Mouse (Mus musculus) cerebellum, postnatal 36 days (tissue): ENCODE data around the gene Cit.
A peak's percentile ranks its signal among the peaks of the same experiment; 100 is the strongest.

Experiments
- DNase-seq, 2 experiments: peaks; one replicate each; pipeline ENCODE4 v3.0.0; 2021 to 2022; ENCODE audit warnings: mixed read lengths in 2 of 2

The Cit gene

GRCm38 (mm10) chr5:116016542-116016941 is 171.5 kb downstream of the Cit start:
- DNase-seq, result no peak

- DNase-seq, result no peak
Measured at GRCm38 (mm10) chr5:116017391-116017790, 172.3 kb downstream of the Cit start.

- no peak for DNase-seq
Measured at GRCm38 (mm10) chr5:116018196-116018595, 173.1 kb downstream of the Cit start.

- no peak for DNase-seq
Measured at GRCm38 (mm10) chr5:116018784-116019183, 173.7 kb downstream of the Cit start.

- no peak for DNase-seq
Measured at GRCm38 (mm10) chr5:116019371-116019770, 174.3 kb downstream of the Cit start.

- no peak for DNase-seq
Measured at GRCm38 (mm10) chr5:116021552-116021951, 176.5 kb downstream of the Cit start.

- no peak for DNase-seq
Measured at GRCm38 (mm10) chr5:116022131-116022530, 177.1 kb downstream of the Cit start.

- no peak for DNase-seq
Measured at GRCm38 (mm10) chr5:116022658-116023200, 177.7 kb downstream of the Cit start.

GRCm38 (mm10) chr5:116023251-116023661 is 178.2 kb downstream of the Cit start:
- no peak for DNase-seq

GRCm38 (mm10) chr5:116023821-116024284 is 178.8 kb downstream of the Cit start:
- DNase-seq, result no peak

GRCm38 (mm10) chr5:116024327-116024739 is 179.3 kb downstream of the Cit start, which contains the start of gene Prkab1:
Gene Prkab1 (minus strand): TSS chr5:116024508.
- peak; percentile 86 to 89 for DNase-seq

GRCm38 (mm10) chr5:116026107-116026506 is 181.0 kb downstream of the Cit start:
- DNase-seq, result no peak

- DNase-seq, result no peak
Measured at GRCm38 (mm10) chr5:116026561-116026960, 181.5 kb downstream of the Cit start.

GRCm38 (mm10) chr5:116029071-116029470 is 184.0 kb downstream of the Cit start:
- DNase-seq, result no peak

GRCm38 (mm10) chr5:116030566-116031189 is 185.6 kb downstream of the Cit start:
- DNase-seq, result no peak

- peak; percentile 58 to 60 for DNase-seq
Measured at GRCm38 (mm10) chr5:116031190-116031577, 186.1 kb downstream of the Cit start.

- no peak for DNase-seq
Measured at GRCm38 (mm10) chr5:116036465-116036864, 191.4 kb downstream of the Cit start.

GRCm38 (mm10) chr5:116037731-116038130 is 192.7 kb downstream of the Cit start:
- DNase-seq, result no peak

GRCm38 (mm10) chr5:116039706-116040105 is 194.6 kb downstream of the Cit start:
- no peak for DNase-seq

- DNase-seq, result no peak
Measured at GRCm38 (mm10) chr5:116042241-116042640, 197.2 kb downstream of the Cit start.

- no peak for DNase-seq
Measured at GRCm38 (mm10) chr5:116045581-116045980, 200.5 kb downstream of the Cit start.

GRCm38 (mm10) chr5:116046246-116046645 is 201.2 kb downstream of the Cit start:
- no peak for DNase-seq

GRCm38 (mm10) chr5:116048321-116048720 is 203.2 kb downstream of the Cit start:
- no peak for DNase-seq

- DNase-seq, result no peak
Measured at GRCm38 (mm10) chr5:116049821-116050220, 204.7 kb downstream of the Cit start.

GRCm38 (mm10) chr5:116052171-116052570 is 207.1 kb downstream of the Cit start:
- no peak for DNase-seq
